Mouse (Mus musculus): ENCODE data around the gene Hs3st6.
"Not testable (repeated sequence)": the region's sequence is repeated elsewhere in the genome, so short reads cannot be mapped to it uniquely, and the experiment has no call there.

The Hs3st6 gene

DNA sequence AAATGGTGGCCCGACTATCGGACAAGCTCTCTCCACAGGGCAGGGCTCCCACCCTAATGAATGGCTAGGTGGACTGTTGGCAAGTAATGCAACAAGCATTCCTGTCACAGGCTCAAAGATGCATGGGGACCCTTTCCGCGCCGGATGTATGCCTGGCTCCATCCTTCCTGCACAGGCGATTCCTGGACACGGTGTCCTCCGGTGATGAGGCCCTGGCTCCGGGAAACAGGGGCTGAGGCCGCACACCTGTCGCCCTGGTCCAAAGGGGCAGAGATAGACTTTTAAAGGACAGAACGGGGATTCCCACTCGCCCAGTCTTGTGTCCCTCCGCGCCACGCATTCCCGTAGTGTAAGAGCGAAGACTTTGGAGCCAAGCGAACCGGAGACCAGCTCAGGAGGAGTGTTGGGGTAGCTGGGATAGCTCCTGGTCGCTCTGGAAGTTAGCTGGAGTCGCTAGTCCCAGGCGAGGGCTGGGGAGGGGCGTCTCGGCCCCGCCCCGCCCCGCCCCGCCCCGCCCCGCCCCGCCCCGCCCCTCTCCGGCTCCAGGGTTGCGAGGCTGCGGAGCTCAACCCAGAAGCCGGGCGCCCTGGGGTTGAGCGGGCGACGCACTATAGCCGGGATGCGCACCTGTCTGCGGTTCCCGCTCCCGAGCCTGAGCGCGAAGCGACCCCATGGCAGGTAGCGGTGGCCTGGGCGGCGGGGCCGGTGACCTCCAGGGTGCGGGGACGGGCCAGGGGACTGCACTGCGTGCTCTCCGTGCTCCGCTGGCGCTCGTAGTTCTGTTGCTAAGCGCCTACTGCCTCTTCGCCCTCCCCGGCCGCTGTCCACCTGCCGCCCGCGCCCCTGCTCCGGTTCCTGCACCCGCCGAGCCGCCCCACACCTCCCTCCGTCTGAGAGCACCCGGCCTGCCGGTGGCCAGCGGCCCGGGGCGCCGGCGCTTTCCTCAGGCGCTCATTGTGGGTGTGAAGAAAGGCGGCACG, at the start of gene Hs3st6:
Hs3st6 (plus strand) TSS at position 574 of the 980 bp plus-strand sequence.
- DNase-seq (ENCODE audit: low spot score): no peak

GRCm38 (mm10) chr17:24705821-24706220, 47.0 kb upstream of the Hs3st6 start:
- DNase-seq (ENCODE audit: low spot score): no peak

DNA sequence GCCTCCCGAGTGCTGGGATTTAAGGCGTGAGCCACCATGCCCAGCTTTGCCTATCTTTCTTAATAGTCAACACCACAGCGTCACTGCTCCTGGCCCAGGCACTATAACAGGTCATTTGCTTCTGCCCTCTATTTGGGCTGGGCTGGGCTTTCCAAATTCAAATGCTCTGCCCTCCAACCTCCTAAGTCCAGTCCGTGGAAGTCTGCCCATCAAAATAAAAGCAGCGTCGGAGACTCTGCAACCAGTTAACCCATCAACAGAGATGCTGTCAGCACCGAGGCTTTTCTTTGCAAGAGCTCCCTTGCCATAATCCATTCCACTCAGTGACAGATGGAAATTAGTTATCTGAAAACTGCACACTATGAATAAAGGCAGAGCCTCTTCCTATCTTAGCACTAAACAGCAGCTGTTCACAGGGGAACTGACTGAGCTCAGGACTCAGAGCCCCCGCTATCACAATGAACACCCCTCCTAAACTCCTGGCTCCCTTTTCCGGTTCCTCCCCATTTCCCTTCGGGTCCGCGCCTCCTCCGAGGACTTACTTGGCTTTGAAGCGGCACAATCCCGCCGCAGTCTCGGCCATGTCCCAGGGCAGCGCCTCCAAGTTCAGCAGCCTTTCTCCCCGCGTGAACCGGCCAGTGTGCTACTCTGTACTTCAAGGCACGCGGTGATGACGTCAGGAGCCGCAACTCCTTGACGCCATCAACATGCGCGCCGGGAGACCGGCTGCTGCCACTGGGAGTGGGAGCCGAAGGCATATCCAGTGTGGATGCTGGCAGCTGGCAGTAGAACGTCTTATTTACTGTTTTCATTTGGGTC, 45.6 kb upstream of the Hs3st6 start, which contains the start of gene Tbl3:
Tbl3 (minus strand) TSS at position 679 of the 819 bp plus-strand sequence.
- peak; percentile 94 for DNase-seq (ENCODE audit: low spot score)

GRCm38 (mm10) chr17:24707801-24708425, 44.9 kb upstream of the Hs3st6 start:
- no peak for DNase-seq (ENCODE audit: low spot score)

DNA sequence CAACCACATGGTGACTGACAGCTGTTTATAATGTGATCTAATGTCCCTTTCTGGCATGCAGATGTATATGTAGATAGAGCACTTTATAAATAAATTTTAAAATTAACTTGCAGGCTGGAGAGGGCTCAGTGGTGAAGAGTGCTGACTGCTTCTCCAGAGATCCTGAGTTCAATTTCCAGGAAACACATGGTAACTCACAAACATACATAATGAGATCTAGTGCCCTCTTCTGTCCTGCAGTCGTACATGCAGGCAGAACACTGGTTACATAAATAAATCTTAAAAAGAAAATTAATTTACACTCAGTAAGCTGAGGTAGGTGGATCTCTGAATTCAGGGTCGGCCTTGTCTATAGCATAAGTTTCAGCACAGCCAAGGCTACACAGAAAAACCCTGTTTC, 44.1 kb upstream of the Hs3st6 start:
- DNase-seq (ENCODE audit: low spot score): no peak

DNA sequence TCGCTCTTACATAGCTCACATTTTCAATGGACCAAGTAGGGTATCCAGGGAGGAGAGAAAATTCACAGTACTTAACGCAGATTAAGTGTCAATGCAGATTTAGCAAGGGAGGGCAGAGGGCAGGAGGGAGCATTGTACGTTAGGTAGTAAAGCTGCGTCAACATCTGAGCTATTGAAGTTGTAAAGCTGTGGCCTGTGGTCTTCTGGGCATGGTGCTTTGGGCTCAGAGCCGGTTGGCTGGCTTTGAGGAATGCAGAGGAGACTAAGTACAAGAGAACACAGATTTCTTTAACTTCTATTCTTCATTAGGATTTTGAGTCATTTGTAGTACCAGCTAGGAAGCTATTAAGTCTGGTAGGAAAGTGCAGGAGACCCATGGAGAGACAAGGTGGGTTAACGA, 37.2 kb upstream of the Hs3st6 start:
- DNase-seq (ENCODE audit: low spot score): no peak

- DNase-seq (ENCODE audit: low spot score): no peak
Observed at GRCm38 (mm10) chr17:24716166-24716682, 36.6 kb upstream of the Hs3st6 start.

DNA sequence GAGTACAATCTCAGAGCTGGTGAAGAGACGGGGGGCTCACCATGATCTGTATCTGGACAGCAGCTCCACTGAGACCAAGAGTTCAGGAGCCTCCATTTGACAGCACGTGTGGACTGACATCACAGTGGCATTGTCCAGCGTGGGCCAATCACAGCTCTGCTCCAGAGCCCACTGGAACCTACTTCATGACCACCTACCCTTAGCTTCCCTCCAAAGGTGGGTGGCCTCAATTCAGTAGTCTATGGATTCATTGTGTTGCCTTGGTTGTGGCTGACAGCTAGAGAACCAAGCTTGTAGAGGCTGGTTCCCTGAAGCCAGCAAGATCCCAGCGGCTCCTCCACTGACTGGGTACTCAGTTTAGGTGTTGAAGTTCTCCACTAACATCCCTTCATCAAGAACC, 34.8 kb upstream of the Hs3st6 start, which contains the start of the genes Rnf151 and Rps2:
Rnf151 (minus strand) TSS at position 121 of the 400 bp plus-strand sequence.
Rps2 (plus strand) TSS at position 174 of the 400 bp plus-strand sequence.
- no peak for DNase-seq (ENCODE audit: low spot score)

GRCm38 (mm10) chr17:24718938-24719337, 33.9 kb upstream of the Hs3st6 start:
- DNase-seq (ENCODE audit: low spot score): not testable (repeated sequence)

DNA sequence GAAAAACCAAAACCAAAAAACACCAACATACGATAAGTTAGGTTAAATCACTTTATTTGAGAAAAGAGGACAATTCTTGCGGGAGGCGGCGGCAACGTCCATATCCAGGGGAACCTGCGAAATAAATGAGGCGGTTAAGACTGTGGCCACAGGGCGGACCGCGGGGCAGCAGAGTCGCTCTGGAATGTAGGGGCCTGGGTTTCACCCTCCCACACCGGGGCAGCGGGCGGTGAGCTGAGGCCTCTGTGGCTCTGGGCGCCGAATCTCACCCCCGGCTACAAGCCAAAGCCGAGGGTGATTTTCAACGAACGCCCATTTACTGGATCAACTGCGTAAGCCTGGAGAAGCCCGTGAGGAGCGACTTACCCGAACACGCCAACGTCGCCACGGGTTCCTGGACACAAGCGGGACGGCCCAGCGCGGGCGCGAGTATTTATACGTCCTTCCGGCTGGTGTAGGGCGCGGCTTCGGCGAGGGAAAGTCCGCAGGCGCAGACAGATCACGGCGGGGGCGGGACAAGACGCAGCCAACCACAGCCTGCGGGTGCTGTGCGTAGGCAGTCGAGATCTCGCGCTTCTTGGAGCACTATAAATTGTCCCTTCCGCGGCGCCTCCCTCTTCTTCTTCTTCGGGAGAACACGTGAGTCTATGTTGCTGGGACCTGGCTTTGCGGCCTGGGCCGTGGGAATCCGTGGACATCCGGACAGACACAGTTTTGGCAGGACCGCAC, 33.1 kb upstream of the Hs3st6 start:
- peak; percentile 99 for DNase-seq (ENCODE audit: low spot score)

- not testable (repeated sequence) for DNase-seq (ENCODE audit: low spot score)
Observed at GRCm38 (mm10) chr17:24720616-24721015, 32.2 kb upstream of the Hs3st6 start.

DNA sequence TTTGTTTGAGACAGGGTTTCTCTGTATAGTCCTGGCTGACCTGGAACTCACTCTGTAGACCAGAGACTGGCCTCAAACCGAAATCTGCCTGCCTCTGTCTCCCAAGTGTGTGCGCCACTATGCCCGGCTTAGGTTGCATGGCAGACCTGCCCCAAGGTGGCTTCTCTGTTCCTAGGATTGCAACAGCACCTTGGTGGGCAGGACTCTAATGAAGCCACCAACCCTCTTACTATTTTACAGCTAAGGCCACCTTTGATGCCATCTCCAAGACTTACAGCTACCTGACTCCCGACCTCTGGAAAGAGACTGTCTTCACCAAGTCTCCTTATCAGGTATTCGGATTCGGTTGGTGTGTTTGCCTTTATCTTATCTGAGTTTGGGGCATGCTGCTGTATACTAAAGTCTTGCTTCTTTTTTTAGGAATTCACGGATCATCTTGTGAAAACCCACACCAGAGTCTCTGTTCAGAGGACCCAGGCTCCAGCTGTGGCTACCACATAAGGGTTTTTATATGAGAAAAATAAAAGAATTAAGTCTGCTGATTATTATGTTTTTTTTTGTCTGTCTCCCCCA, 31.3 kb upstream of the Hs3st6 start:
- DNase-seq (ENCODE audit: low spot score): not testable (repeated sequence)

GRCm38 (mm10) chr17:24722220-24722924, 30.4 kb upstream of the Hs3st6 start:
- DNase-seq (ENCODE audit: low spot score): no peak

GRCm38 (mm10) chr17:24723122-24723880, 29.5 kb upstream of the Hs3st6 start:
- no peak for DNase-seq (ENCODE audit: low spot score)

DNA sequence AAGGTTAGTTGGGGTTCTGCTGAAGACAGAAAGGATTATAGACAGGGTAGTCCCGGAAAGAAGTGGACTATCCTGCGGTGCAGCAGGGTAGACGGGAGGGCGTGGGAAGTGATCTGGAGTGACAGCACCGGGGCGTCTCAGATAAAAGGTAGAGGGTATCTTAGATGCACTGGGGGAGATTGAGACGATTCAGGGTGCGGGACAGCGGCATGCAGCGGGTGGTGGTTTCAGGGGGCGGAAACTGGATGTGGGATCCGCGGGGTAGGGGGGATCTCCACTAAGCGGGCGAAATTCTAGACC, 29.0 kb upstream of the Hs3st6 start:
- DNase-seq (ENCODE audit: low spot score): no peak

DNA sequence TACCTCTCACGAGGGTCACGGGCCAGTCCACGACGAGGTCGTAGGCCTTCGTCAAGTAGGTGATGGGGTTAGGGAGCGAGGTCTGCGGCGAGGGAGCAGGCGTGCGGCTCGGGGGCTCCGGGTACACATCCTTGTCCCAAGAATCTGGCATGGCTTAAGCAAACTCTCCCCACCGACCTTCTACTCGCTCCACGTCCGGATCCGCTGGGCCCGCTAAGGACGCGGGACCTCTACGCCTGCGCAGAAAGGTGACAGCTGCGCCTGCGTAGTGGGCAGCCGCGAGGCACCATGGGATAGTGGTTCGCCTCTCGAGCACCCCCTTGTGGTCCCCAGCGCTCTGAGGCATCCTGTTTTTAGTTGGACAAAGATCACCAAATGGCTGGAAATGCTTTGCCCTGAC, 28.6 kb upstream of the Hs3st6 start, which contains the start of gene Ndufb10:
Ndufb10 (minus strand) TSS at position 295 of the 400 bp plus-strand sequence.
- peak; percentile 90 for DNase-seq (ENCODE audit: low spot score)

DNA sequence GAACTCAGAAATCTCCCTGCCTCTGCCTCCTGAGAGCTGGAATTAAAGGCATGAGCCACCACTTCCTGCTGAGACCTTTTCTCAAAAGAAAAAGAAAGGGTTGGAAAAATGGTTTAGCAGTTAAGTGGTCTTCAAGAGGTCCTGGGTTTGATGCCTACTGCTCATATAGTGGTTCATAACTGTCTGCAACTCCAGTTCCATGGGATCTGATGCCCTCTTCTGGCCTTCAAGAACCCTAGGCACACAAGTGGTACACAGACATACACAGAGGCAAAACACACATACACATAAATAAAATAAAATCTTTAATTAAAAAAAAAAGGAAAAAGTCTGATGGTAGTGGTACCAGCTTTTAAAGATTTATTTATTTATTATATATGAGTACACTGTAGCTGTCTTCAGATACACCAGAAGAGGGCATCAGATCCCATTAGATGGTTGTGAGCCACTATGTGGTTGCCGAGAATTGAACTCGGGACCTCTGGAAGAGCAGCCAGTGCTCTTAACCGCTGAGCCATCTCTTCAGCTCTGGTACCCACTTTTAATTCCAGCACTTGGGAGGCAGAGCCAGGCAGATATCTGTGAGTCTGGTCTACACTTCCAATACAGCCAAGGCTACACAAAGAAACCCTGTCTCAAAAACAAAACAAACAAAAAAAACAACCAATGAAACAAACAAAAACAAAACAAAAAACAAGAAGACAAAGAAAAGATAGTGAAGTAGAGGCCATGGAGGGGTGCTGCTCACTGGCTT, 27.0 kb upstream of the Hs3st6 start:
- DNase-seq (ENCODE audit: low spot score): no peak

- DNase-seq (ENCODE audit: low spot score): no peak
Observed at GRCm38 (mm10) chr17:24727618-24728017, 25.2 kb upstream of the Hs3st6 start, which contains the start of gene Rpl3l. Gene Rpl3l, plus strand, starts transcription at chr17:24727820.

DNA sequence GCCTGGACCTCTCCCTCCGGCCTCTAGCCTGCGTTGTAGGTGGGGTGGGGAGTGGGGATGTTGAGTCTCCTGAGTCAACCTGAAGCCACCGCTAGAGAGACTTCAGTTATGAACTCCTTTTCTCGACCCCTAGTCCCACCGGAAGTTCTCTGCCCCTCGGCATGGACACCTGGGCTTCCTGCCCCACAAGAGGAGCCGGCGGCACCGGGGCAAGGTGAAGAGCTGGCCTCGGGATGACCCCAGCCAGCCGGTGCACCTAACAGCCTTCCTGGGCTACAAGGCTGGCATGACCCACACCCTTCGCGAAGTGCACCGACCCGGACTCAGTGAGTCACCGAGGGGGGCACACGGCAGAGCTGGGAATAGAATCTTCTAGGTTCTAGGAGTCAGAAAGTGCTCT, 24.6 kb upstream of the Hs3st6 start:
- DNase-seq (ENCODE audit: low spot score): no peak

Measured in testis, postnatal 14 days (tissue).